Mouse (Mus musculus): ENCODE measurements around the gene Pld1. TPM values are rescaled to one million over a fixed set of nuclear protein-coding genes. Genes with fewer than 3 reads are reported as not detected.
A peak's percentile ranks its signal among the peaks of the same experiment; 100 is the strongest.

The Pld1 gene
- polyA plus RNA-seq, 1 experiment from 2014 or later = 5.2 TPM

- no peak overlapping the region for H3K9ac ChIP-seq (ENCODE audit: low read length)
- H3K27me3 ChIP-seq (ENCODE audit: control insufficient read depth, insufficient read depth, low read length) = no peaks in the 10 kb centered on the region
- WGBS = 48% methylated on average over 7 of the region's 7 CpGs
- no peak overlapping the region for H3K27ac ChIP-seq (ENCODE audit: low read depth, low read length)
- no peak overlapping the region for H3K4me2 ChIP-seq
- H3K4me1 ChIP-seq (ENCODE audit: control insufficient read depth, insufficient read depth, low read length) = peaks cover 3% of the 10 kb centered on the region; the same call in 1 of the 2 replicates
- no peaks in the 10 kb centered on the region for H3K9me3 ChIP-seq (ENCODE audit: control insufficient read depth, low read length)
- ATAC-seq (ENCODE audit: low FRiP score) (no peak), DNase-seq (ENCODE audit: low spot score, missing footprints) (peak; percentile 95)
- no peak overlapping the region for H3K4me3 ChIP-seq (ENCODE audit: low read depth, low read length)
- no peaks in the 10 kb centered on the region for H3K36me3 ChIP-seq (ENCODE audit: control insufficient read depth, insufficient read depth, low read length)
These were observed 44.0 kb downstream of the Pld1 start for GRCm38 (mm10) chr3:27982436-27983017.

GRCm38 (mm10) chr3:27983274-27983673 is 44.8 kb downstream of the Pld1 start:
- DNase-seq (ENCODE audit: low spot score, missing footprints) = peak; percentile 56
- Histone ChIP-seq H3K9me3 (ENCODE audit: control insufficient read depth, low read length) (no peaks in the 10 kb centered on the region), H3K27ac (ENCODE audit: low read depth, low read length) (no peak overlapping the region), H3K4me1 (ENCODE audit: control insufficient read depth, insufficient read depth, low read length) (peaks cover 3% of the 10 kb centered on the region; the same call in 1 of the 2 replicates), H3K4me3 (ENCODE audit: low read depth, low read length) (no peak overlapping the region), H3K36me3 (ENCODE audit: control insufficient read depth, insufficient read depth, low read length) (no peaks in the 10 kb centered on the region), H3K4me2 (no peak overlapping the region), H3K27me3 (ENCODE audit: control insufficient read depth, insufficient read depth, low read length) (no peaks in the 10 kb centered on the region), H3K9ac (ENCODE audit: low read length) (no peak overlapping the region)
- 94% methylated on average over 2 of the region's 2 CpGs for WGBS
- ATAC-seq (ENCODE audit: low FRiP score) = no peak

- WGBS = 18% methylated on average over 14 of the region's 14 CpGs
- no peaks in the 10 kb centered on the region for H3K27me3 ChIP-seq (ENCODE audit: control insufficient read depth, insufficient read depth, low read length)
- peaks cover 3% of the 10 kb centered on the region; the same call in 1 of the 2 replicates for H3K4me1 ChIP-seq (ENCODE audit: control insufficient read depth, insufficient read depth, low read length)
- H3K36me3 ChIP-seq (ENCODE audit: control insufficient read depth, insufficient read depth, low read length) = no peaks in the 10 kb centered on the region
- ATAC-seq (ENCODE audit: low FRiP score) (peak; percentile 96), DNase-seq (ENCODE audit: low spot score, missing footprints) (peak; percentile 93)
- H3K9me3 ChIP-seq (ENCODE audit: control insufficient read depth, low read length) = no peaks in the 10 kb centered on the region
- no peak overlapping the region for H3K27ac ChIP-seq (ENCODE audit: low read depth, low read length)
- peak overlapping the region; percentile 29 for H3K4me2 ChIP-seq
- H3K4me3 ChIP-seq (ENCODE audit: low read depth, low read length) = peak overlapping the region; percentile 5
- H3K9ac ChIP-seq (ENCODE audit: low read length) = no peak overlapping the region
These were observed 45.6 kb downstream of the Pld1 start for GRCm38 (mm10) chr3:27983935-27984577.

GRCm38 (mm10) chr3:27984620-27985019 is 46.1 kb downstream of the Pld1 start:
- Histone ChIP-seq H3K4me3 (ENCODE audit: low read depth, low read length) (no peak overlapping the region; the same call in 1 of the 2 replicates), H3K27me3 (ENCODE audit: control insufficient read depth, insufficient read depth, low read length) (no peaks in the 10 kb centered on the region), H3K9me3 (ENCODE audit: control insufficient read depth, low read length) (no peaks in the 10 kb centered on the region), H3K4me1 (ENCODE audit: control insufficient read depth, insufficient read depth, low read length) (peaks cover 3% of the 10 kb centered on the region; the same call in 1 of the 2 replicates), H3K4me2 (peak overlapping the region; percentile 29), H3K36me3 (ENCODE audit: control insufficient read depth, insufficient read depth, low read length) (no peaks in the 10 kb centered on the region), H3K27ac (ENCODE audit: low read depth, low read length) (no peak overlapping the region), H3K9ac (ENCODE audit: low read length) (no peak overlapping the region)
- DNase-seq (ENCODE audit: low spot score, missing footprints) = no peak
- no peak for ATAC-seq (ENCODE audit: low FRiP score)
- 76% methylated on average over 4 of the region's 4 CpGs for WGBS

- 96% methylated on average over 5 of the region's 5 CpGs for WGBS
- Histone ChIP-seq H3K27me3 (ENCODE audit: control insufficient read depth, insufficient read depth, low read length) (no peaks in the 10 kb centered on the region), H3K27ac (ENCODE audit: low read depth, low read length) (no peak overlapping the region), H3K9me3 (ENCODE audit: control insufficient read depth, low read length) (no peaks in the 10 kb centered on the region), H3K4me1 (ENCODE audit: control insufficient read depth, insufficient read depth, low read length) (peaks cover 3% of the 10 kb centered on the region; the same call in 1 of the 2 replicates), H3K9ac (ENCODE audit: low read length) (no peak overlapping the region), H3K4me2 (no peak overlapping the region), H3K36me3 (ENCODE audit: control insufficient read depth, insufficient read depth, low read length) (no peaks in the 10 kb centered on the region), H3K4me3 (ENCODE audit: low read depth, low read length) (no peak overlapping the region)
- ATAC-seq (ENCODE audit: low FRiP score) (no peak), DNase-seq (ENCODE audit: low spot score, missing footprints) (no peak)
These were observed 46.8 kb downstream of the Pld1 start for GRCm38 (mm10) chr3:27985344-27985743.

GRCm38 (mm10) chr3:27987891-27988536 is 49.5 kb downstream of the Pld1 start:
- Histone ChIP-seq H3K27ac (ENCODE audit: low read depth, low read length) (no peak overlapping the region), H3K4me3 (ENCODE audit: low read depth, low read length) (no peak overlapping the region), H3K9me3 (ENCODE audit: control insufficient read depth, low read length) (no peaks in the 10 kb centered on the region), H3K36me3 (ENCODE audit: control insufficient read depth, insufficient read depth, low read length) (no peaks in the 10 kb centered on the region), H3K9ac (ENCODE audit: low read length) (no peak overlapping the region), H3K27me3 (ENCODE audit: control insufficient read depth, insufficient read depth, low read length) (no peaks in the 10 kb centered on the region), H3K4me1 (ENCODE audit: control insufficient read depth, insufficient read depth, low read length) (peaks cover 3% of the 10 kb centered on the region; the same call in 1 of the 2 replicates), H3K4me2 (no peak overlapping the region)
- WGBS = 81% methylated on average over 8 of the region's 8 CpGs
- DNase-seq (ENCODE audit: low spot score, missing footprints) = no peak
- no peak for ATAC-seq (ENCODE audit: low FRiP score)

GRCm38 (mm10) chr3:27991100-27991703 is 52.7 kb downstream of the Pld1 start:
- no peak for DNase-seq (ENCODE audit: low spot score, missing footprints)
- ATAC-seq (ENCODE audit: low FRiP score) = no peak
- Histone ChIP-seq H3K9me3 (ENCODE audit: control insufficient read depth, low read length) (no peaks in the 10 kb centered on the region), H3K27ac (ENCODE audit: low read depth, low read length) (no peak overlapping the region), H3K4me3 (ENCODE audit: low read depth, low read length) (no peak overlapping the region), H3K4me2 (no peak overlapping the region), H3K9ac (ENCODE audit: low read length) (no peak overlapping the region), H3K36me3 (ENCODE audit: control insufficient read depth, insufficient read depth, low read length) (no peaks in the 10 kb centered on the region), H3K27me3 (ENCODE audit: control insufficient read depth, insufficient read depth, low read length) (no peaks in the 10 kb centered on the region), H3K4me1 (ENCODE audit: control insufficient read depth, insufficient read depth, low read length) (no peaks in the 10 kb centered on the region)
- WGBS = 87% methylated on average over 2 of the region's 2 CpGs

GRCm38 (mm10) chr3:27994175-27994990 is 55.9 kb downstream of the Pld1 start:
- Histone ChIP-seq H3K36me3 (ENCODE audit: control insufficient read depth, insufficient read depth, low read length) (no peaks in the 10 kb centered on the region), H3K9ac (ENCODE audit: low read length) (no peak overlapping the region), H3K27ac (ENCODE audit: low read depth, low read length) (no peak overlapping the region), H3K27me3 (ENCODE audit: control insufficient read depth, insufficient read depth, low read length) (no peaks in the 10 kb centered on the region), H3K4me1 (ENCODE audit: control insufficient read depth, insufficient read depth, low read length) (no peaks in the 10 kb centered on the region), H3K4me2 (no peak overlapping the region), H3K9me3 (ENCODE audit: control insufficient read depth, low read length) (no peaks in the 10 kb centered on the region), H3K4me3 (ENCODE audit: low read depth, low read length) (no peak overlapping the region)
- no peak for ATAC-seq (ENCODE audit: low FRiP score)
- 92% methylated on average over 8 of the region's 8 CpGs for WGBS
- no peak for DNase-seq (ENCODE audit: low spot score, missing footprints)

Data from midbrain, embryonic 11.5 days (tissue).